Mouse (Mus musculus) liver, embryonic 15.5 days (tissue): ENCODE results near the gene Pygo1. TPM values are rescaled to one million over a fixed set of nuclear protein-coding genes. Genes with fewer than 3 reads are reported as not detected.

Experiments used
- ATAC-seq: fragments of 200-750 bp; cut with Nextera tagmentation; 2 replicates; pipeline ENCODE4 v1.8.0; 2017; ENCODE audit warnings: moderate number of reproducible peaks, mild to moderate bottlenecking, moderate library complexity; ENCODE audit not compliant: insufficient read depth
- H3K27ac ChIP-seq: fragments of 300-500 bp; sonication (generic); replicated peaks from 2 replicates; pipeline ENCODE4 v1.5.1; 2015; ENCODE audit warnings: mild to moderate bottlenecking, inconsistent platforms
- H3K27me3 ChIP-seq: fragments of 300-500 bp; sonication (generic); 2 replicates; pipeline ENCODE4 v1.6.1; 2015; ENCODE audit warnings: mild to moderate bottlenecking, inconsistent platforms
- H3K36me3 ChIP-seq: fragments of 300-500 bp; sonication (generic); replicated peaks from 2 replicates; pipeline ENCODE4 v1.6.1; 2015; ENCODE audit warnings: moderate library complexity, mild to moderate bottlenecking, inconsistent platforms
- H3K4me1 ChIP-seq: fragments of 300-500 bp; sonication (generic); replicated peaks from 2 replicates; pipeline ENCODE4 v1.6.1; 2015; ENCODE audit warnings: inconsistent platforms
- H3K4me2 ChIP-seq: fragments of 300-500 bp; sonication (generic); 2 replicates; pipeline ENCODE4 v1.6.1; 2015; ENCODE audit warnings: moderate library complexity, mild to moderate bottlenecking, inconsistent platforms
- H3K4me3 ChIP-seq: fragments of 300-500 bp; sonication (generic); replicated peaks from 2 replicates; pipeline ENCODE4 v1.5.1; 2015; ENCODE audit warnings: mild to moderate bottlenecking, inconsistent platforms
- H3K9ac ChIP-seq: fragments of 300-500 bp; sonication (generic); 2 replicates; pipeline ENCODE4 v1.6.1; 2015; ENCODE audit warnings: moderate library complexity, mild to moderate bottlenecking, inconsistent platforms
- H3K9me3 ChIP-seq: fragments of 300-500 bp; sonication (generic); replicated peaks from 2 replicates; pipeline ENCODE4 v1.6.1; 2016; ENCODE audit warnings: inconsistent platforms
- WGBS: fragments of 180-500 bp; shearing (Covaris S2); methylation state at CpG from one replicate; pipeline ENCODE4 v1.1.7; 2015; ENCODE audit warnings: mixed read lengths; ENCODE audit not compliant: insufficient replicate concordance; 5-methylcytosine and 5-hydroxymethylcytosine counted together
- polyA plus RNA-seq: library from polyadenylated mRNA; unstranded; fragments of >200 nt; fragmentation: Nextera tagmentation; extraction: Ambion mirVana; gene quantifications from 2 replicates; pipeline ENCODE4 v1.2.1, GENCODE M21; 2015

Pygo1 gene
- polyA plus RNA-seq, 1 experiment from 2014 or later, result 0.10 TPM

DNA sequence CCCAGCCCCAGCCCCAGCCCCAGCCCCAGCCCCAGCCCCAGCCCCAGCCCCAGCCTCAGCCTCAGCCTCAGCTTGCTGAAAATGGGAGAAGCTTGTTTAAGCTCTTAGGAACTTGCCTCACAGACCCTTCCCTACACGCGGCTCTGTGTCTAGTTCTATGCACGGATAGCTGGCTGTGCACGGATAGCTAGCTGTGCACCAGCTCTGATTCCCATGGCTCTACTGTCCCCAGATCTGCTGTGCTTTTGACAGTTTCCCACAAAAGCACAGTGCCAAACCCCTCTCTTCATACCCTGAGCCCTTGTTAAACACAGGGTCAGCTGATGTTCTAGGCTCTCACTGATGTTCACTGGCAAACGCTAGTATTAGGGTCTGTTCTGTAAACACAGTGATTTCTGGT is 32.7 kb upstream of the Pygo1 start:
- Histone ChIP-seq H3K27me3 (no peaks in the 10 kb centered on the region), H3K27ac (no peak overlapping the region), H3K4me2 (no peak overlapping the region), H3K4me1 (no peaks in the 10 kb centered on the region), H3K9me3 (no peaks in the 10 kb centered on the region), H3K36me3 (no peaks in the 10 kb centered on the region), H3K9ac (no peak overlapping the region), H3K4me3 (no peak overlapping the region)
- 78% methylated on average over 5 of the region's 5 CpGs for WGBS
- no peak for ATAC-seq

GRCm38 (mm10) chr9:72894796-72895352 is 30.6 kb upstream of the Pygo1 start:
- no peaks in the 10 kb centered on the region for H3K36me3 ChIP-seq
- WGBS, result 69% methylated on average over 6 of the region's 6 CpGs
- ATAC-seq, result no peak
- no peaks in the 10 kb centered on the region for H3K4me1 ChIP-seq
- H3K4me2 ChIP-seq, result no peak overlapping the region
- no peaks in the 10 kb centered on the region for H3K9me3 ChIP-seq
- no peak overlapping the region for H3K9ac ChIP-seq
- H3K27me3 ChIP-seq, result no peaks in the 10 kb centered on the region
- H3K4me3 ChIP-seq, result no peak overlapping the region
- no peak overlapping the region for H3K27ac ChIP-seq

GRCm38 (mm10) chr9:72902057-72902456 is 23.4 kb upstream of the Pygo1 start:
- no peak overlapping the region for H3K4me3 ChIP-seq
- H3K9ac ChIP-seq, result no peak overlapping the region
- peaks cover 11% of the 10 kb centered on the region for H3K4me1 ChIP-seq
- no peak overlapping the region for H3K4me2 ChIP-seq
- H3K36me3 ChIP-seq, result no peaks in the 10 kb centered on the region
- no peaks in the 10 kb centered on the region for H3K9me3 ChIP-seq
- no peaks in the 10 kb centered on the region for H3K27me3 ChIP-seq
- WGBS, result 70% methylated on average over 8 of the region's 8 CpGs
- H3K27ac ChIP-seq, result no peak overlapping the region
- no peak for ATAC-seq

- Histone ChIP-seq H3K27ac (no peak overlapping the region), H3K4me2 (no peak overlapping the region), H3K9me3 (no peaks in the 10 kb centered on the region), H3K9ac (no peak overlapping the region), H3K4me3 (no peak overlapping the region), H3K36me3 (no peaks in the 10 kb centered on the region), H3K4me1 (peaks cover 11% of the 10 kb centered on the region), H3K27me3 (no peaks in the 10 kb centered on the region)
- 32% methylated on average over 5 of the region's 5 CpGs for WGBS
- peak; percentile 52; the same call in 1 of the 2 replicates for ATAC-seq
These were observed 22.8 kb upstream of the Pygo1 start for GRCm38 (mm10) chr9:72902611-72903010.

GRCm38 (mm10) chr9:72906693-72907103 is 18.7 kb upstream of the Pygo1 start:
- H3K4me2 ChIP-seq, result no peak overlapping the region
- WGBS, result 61% methylated on average over 6 of the region's 6 CpGs
- H3K9ac ChIP-seq, result no peak overlapping the region
- H3K4me1 ChIP-seq, result peaks cover 11% of the 10 kb centered on the region
- H3K9me3 ChIP-seq, result no peaks in the 10 kb centered on the region
- no peaks in the 10 kb centered on the region for H3K27me3 ChIP-seq
- H3K4me3 ChIP-seq, result no peak overlapping the region
- H3K27ac ChIP-seq, result no peak overlapping the region
- ATAC-seq, result no peak
- H3K36me3 ChIP-seq, result no peaks in the 10 kb centered on the region

GRCm38 (mm10) chr9:72911381-72911780 is 14.1 kb upstream of the Pygo1 start:
- H3K4me3 ChIP-seq, result no peak overlapping the region
- no peaks in the 10 kb centered on the region for H3K27me3 ChIP-seq
- no peak for ATAC-seq
- no peak overlapping the region for H3K9ac ChIP-seq
- no peak overlapping the region for H3K27ac ChIP-seq
- H3K4me1 ChIP-seq, result no peaks in the 10 kb centered on the region
- H3K36me3 ChIP-seq, result no peaks in the 10 kb centered on the region
- 64% methylated on average over 2 of the region's 2 CpGs for WGBS
- no peak overlapping the region for H3K4me2 ChIP-seq
- no peaks in the 10 kb centered on the region for H3K9me3 ChIP-seq

DNA sequence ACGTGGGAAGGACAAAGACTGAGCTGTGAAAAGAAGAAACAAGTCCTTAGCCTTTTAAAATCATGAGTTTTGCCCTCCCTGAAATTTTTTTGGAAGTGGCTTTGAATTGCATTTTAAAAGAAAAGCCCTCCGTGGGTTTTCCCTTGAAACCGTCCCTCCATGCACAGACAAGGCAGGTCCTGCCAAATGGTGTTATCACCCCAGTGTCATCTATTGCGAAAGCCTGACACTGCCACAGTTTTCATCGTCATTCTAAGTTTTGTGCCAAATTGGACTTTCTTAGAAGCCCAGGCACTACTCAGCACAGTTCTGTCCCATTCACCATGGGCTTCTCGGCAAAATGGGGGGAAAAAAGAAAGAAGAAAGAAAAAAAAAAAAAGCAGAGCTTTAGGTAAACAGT is 11.9 kb upstream of the Pygo1 start:
- Histone ChIP-seq H3K9ac (no peak overlapping the region), H3K4me2 (peak overlapping the region; percentile 5; the same call in 1 of the 2 replicates), H3K27me3 (no peaks in the 10 kb centered on the region), H3K4me1 (no peaks in the 10 kb centered on the region), H3K27ac (no peak overlapping the region), H3K36me3 (no peaks in the 10 kb centered on the region), H3K9me3 (no peaks in the 10 kb centered on the region), H3K4me3 (no peak overlapping the region)
- WGBS, result 42% methylated on average over 6 of the region's 6 CpGs
- no peak for ATAC-seq

DNA sequence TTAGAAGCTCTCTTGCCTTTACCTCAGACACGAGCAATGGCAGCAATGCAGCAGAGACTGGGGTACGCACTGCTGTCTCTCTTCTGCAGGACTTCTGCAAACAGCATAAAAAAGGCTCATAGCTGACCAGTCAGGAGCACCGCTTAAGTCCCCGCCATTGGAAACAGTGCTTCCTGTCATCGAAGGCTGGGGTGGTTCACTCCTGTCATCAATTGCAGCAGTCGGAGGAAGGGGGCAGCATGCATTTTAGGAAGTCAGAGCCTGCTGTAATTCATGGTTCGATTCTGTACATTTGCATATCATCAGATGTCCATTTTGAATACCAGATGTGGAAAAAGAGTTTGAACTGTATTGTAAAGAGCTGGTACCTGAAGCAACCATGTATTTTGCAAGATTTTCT is 9.7 kb upstream of the Pygo1 start:
- no peaks in the 10 kb centered on the region for H3K9me3 ChIP-seq
- WGBS, result 23% methylated on average over 7 of the region's 7 CpGs
- H3K27ac ChIP-seq, result no peak overlapping the region
- ATAC-seq, result no peak
- no peaks in the 10 kb centered on the region for H3K27me3 ChIP-seq
- H3K4me1 ChIP-seq, result no peaks in the 10 kb centered on the region
- H3K36me3 ChIP-seq, result no peaks in the 10 kb centered on the region
- no peak overlapping the region for H3K4me2 ChIP-seq
- no peak overlapping the region for H3K4me3 ChIP-seq
- H3K9ac ChIP-seq, result no peak overlapping the region

DNA sequence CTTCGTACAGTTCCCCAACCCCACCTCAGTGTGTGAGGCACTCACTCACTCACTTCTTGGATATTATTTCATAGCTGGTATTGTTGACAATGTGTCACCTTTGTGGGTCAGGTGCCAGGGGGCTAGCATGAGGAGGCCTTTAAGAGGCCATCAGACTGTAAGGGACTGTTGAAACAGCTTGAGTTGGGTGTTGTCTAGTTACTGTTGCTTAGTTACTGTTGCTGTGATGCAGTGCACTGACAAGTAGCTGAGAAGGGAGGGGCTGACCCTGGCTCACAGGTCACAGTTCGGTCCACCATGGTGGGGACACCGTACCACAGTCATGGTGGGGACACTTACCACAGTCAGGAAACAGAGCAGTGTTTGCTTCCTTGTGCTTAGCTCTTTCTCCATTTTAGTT is 2.4 kb upstream of the Pygo1 start:
- ATAC-seq, result no peak
- H3K36me3 ChIP-seq, result no peaks in the 10 kb centered on the region
- no peak overlapping the region for H3K9ac ChIP-seq
- no peak overlapping the region for H3K4me3 ChIP-seq
- 57% methylated on average over 3 of the region's 3 CpGs for WGBS
- peaks cover 5% of the 10 kb centered on the region; the same call in 1 of the 2 replicates for H3K4me1 ChIP-seq
- H3K4me2 ChIP-seq, result no peak overlapping the region
- H3K27ac ChIP-seq, result no peak overlapping the region
- peaks cover 63% of the 10 kb centered on the region for H3K27me3 ChIP-seq
- H3K9me3 ChIP-seq, result no peaks in the 10 kb centered on the region

DNA sequence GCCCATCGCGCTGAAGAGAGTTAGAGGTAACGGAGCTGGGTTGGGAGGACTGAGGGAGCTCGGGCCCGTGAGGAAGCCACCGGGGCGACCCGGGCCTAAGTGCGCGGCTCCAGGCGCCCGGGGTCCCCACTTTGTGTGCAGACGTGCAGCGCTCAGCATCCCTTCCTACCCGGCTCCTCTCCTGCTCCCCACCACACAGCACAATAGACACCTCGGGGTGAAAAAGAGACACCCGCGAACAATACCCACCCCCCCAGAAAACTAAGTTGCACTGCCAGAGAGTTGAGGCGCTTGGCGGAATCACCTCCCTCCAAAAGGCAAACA is 452 bp downstream of the Pygo1 start:
- Histone ChIP-seq H3K27ac (no peak overlapping the region), H3K4me2 (peak overlapping the region; percentile 69), H3K27me3 (peaks cover 72% of the 10 kb centered on the region), H3K4me3 (peak overlapping the region; percentile 53), H3K36me3 (no peaks in the 10 kb centered on the region), H3K4me1 (peaks cover 5% of the 10 kb centered on the region; the same call in 1 of the 2 replicates), H3K9me3 (no peaks in the 10 kb centered on the region), H3K9ac (0 out of 2 replicates have a peak overlapping the region, but pooled peaks have one; percentile 8)
- ATAC-seq, result no peak
- 4% methylated on average over 20 of the region's 20 CpGs for WGBS

DNA sequence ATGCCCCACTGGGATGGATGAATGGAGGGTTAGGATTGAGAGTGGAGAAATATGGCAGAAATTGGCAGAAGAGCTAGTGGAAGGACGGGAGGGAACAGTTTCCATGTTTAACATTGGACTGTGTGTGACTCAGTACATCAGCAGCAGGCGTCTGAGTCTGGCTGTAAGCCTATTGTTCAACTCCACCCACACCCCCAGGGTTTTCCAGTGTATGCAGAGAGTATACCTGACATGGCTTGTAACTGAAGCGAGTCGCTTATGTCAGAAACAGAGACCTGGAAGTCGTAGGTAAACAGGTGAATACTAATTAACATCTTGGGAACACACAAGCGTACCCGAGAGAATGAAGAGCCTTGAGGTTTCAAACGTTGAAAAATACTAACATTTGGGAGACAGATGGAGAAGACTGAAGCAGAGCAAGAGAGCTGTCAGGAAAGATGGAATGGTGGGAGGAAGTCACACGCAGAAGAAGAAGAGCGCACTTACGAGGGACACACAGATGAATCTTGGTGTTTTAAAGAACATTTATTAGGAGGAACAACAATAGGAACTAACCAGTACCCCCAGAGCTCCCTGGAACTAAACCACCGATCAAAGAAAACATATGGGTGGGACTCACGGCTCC is 5.8 kb downstream of the Pygo1 start:
- 63% methylated on average over 13 of the region's 13 CpGs for WGBS
- Histone ChIP-seq H3K4me1 (no peaks in the 10 kb centered on the region), H3K36me3 (no peaks in the 10 kb centered on the region), H3K9me3 (no peaks in the 10 kb centered on the region), H3K9ac (no peak overlapping the region), H3K27me3 (peaks cover 25% of the 10 kb centered on the region), H3K27ac (no peak overlapping the region), H3K4me2 (no peak overlapping the region), H3K4me3 (no peak overlapping the region)
- no peak for ATAC-seq

- H3K36me3 ChIP-seq, result no peaks in the 10 kb centered on the region
- H3K4me2 ChIP-seq, result no peak overlapping the region
- H3K9me3 ChIP-seq, result no peaks in the 10 kb centered on the region
- WGBS, result 78% methylated on average over 4 of the region's 4 CpGs
- H3K27ac ChIP-seq, result no peak overlapping the region
- no peak overlapping the region for H3K9ac ChIP-seq
- no peaks in the 10 kb centered on the region for H3K4me1 ChIP-seq
- no peaks in the 10 kb centered on the region for H3K27me3 ChIP-seq
- H3K4me3 ChIP-seq, result no peak overlapping the region
- no peak for ATAC-seq
These were observed 9.9 kb downstream of the Pygo1 start for GRCm38 (mm10) chr9:72935309-72935708.
